Comparison of ENCODE assay signal across 12 mouse cellular contexts in genomic region chr17:30562770-30563169, GRCm38 (mm10).
"Had no signal": no experiment of that assay in that cellular context is flagged by ENCODE, and none has a peak within 500 bp of the region (broad histone marks: within the 10 kb centered on the region; RNA-seq: fewer than 3 reads in every experiment).

No protein-coding gene starts in this region.

- ATAC-seq: liver, postnatal 0 days; lung, postnatal 0 days; midbrain, embryonic 13.5 days; midbrain, embryonic 16.5 days had no signal

- DNase-seq: kidney, postnatal 10 days; kidney, postnatal 4 days; left cerebral cortex, postnatal 4 days; liver, postnatal 0 days; lung, embryonic 14.5 days; retina, postnatal 1 day; right cerebral cortex, postnatal 25 days; thymus, adult 18-20 months; thymus, postnatal 36 days had no signal
